Mouse (Mus musculus) forebrain, embryonic 16.5 days (tissue): ENCODE data around the gene Tmem53. TPM values are rescaled to one million over a fixed set of nuclear protein-coding genes. Genes with fewer than 3 reads are reported as not detected.

Experiments
- ATAC-seq: fragments of 200-750 bp; cut with Nextera tagmentation; 2 replicates; pipeline ENCODE4 v1.8.0; 2017; ENCODE audit warnings: mild to moderate bottlenecking, moderate library complexity
- H3K27ac ChIP-seq: fragments of 300-500 bp; sonication (generic); 2 replicates; pipeline ENCODE4 v1.5.1; 2014; ENCODE audit warnings: low read length, control low read depth
- H3K27me3 ChIP-seq: fragments of 300-500 bp; sonication (generic); replicated peaks from 2 replicates; pipeline ENCODE4 v1.6.1; 2014; ENCODE audit warnings: low read length; ENCODE audit not compliant: control insufficient read depth, insufficient read depth
- H3K36me3 ChIP-seq: fragments of 300-500 bp; sonication (generic); 2 replicates; pipeline ENCODE4 v1.6.1; 2014; ENCODE audit not compliant: control insufficient read depth, insufficient read depth
- H3K4me1 ChIP-seq: fragments of 300-500 bp; sonication (generic); replicated peaks from 2 replicates; pipeline ENCODE4 v1.6.1; 2014; ENCODE audit warnings: low read length; ENCODE audit not compliant: control insufficient read depth, insufficient read depth
- H3K4me2 ChIP-seq: fragments of 300-500 bp; sonication (generic); 2 replicates; pipeline ENCODE4 v1.6.1; 2014; ENCODE audit warnings: mild to moderate bottlenecking, low read length, control low read depth
- H3K4me3 ChIP-seq: fragments of 300-500 bp; sonication (generic); replicated peaks from 2 replicates; pipeline ENCODE4 v1.5.1; 2014; ENCODE audit warnings: mild to moderate bottlenecking, low read length, control low read depth
- H3K9ac ChIP-seq: fragments of 300-500 bp; sonication (generic); replicated peaks from 2 replicates; pipeline ENCODE4 v1.6.1; 2014; ENCODE audit warnings: low read depth, low read length, control low read depth
- H3K9me3 ChIP-seq: fragments of 300-500 bp; sonication (generic); 2 replicates; pipeline ENCODE4 v1.6.1; 2016; ENCODE audit warnings: low read length; ENCODE audit not compliant: control insufficient read depth
- WGBS: fragments of 180-500 bp; shearing (Covaris S2); extraction: QIAGEN DNeasy Blood & Tissue Kit; methylation state at CpG from one replicate; pipeline ENCODE4 v1.1.7; 2014; 5-methylcytosine and 5-hydroxymethylcytosine counted together
- polyA plus RNA-seq: library from polyadenylated mRNA; unstranded; fragments of >200 nt; fragmentation: Nextera tagmentation; extraction: Ambion mirVana; gene quantifications from 2 replicates; pipeline ENCODE4 v1.2.1, GENCODE M21; 2015

Gene Tmem53
- polyA plus RNA-seq, 1 experiment from 2014 or later: 5.3 TPM

DNA sequence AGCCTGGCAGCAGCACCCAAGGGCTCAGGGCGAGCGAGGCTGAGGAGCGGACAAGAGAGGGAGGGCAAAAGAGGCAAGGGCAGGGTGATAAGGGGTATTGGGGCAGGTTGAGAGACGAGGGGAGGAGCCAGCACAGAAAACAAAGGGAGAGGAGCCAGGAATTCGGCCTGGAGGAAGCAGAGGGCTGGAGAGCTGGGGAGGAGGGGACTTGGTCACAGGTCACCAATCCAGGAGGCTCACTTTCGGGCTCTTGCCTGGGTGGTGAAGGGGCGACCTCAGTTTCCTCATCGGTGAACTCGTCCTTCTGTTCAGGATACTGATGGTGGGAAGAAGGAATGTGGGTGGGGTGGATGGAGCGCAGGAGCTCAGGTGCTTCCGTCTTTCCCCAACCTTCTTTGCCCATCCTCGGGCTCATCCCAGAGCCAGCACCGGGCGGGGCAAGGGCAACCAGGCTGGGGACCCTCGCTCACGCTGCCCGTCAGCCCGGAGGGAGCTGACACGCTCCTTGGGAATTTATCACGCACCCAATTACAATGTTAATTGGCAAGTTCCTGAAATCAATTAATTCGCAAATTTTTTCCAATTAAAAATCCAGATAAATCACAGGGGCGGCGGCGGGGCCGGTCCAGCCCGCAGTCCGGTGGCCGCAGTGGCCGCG lies 52.0 kb downstream of the Tmem53 start:
- WGBS: 6% methylated on average over 30 of the region's 30 CpGs
- Histone ChIP-seq H3K9ac (peak overlapping the region; percentile 47), H3K4me1 (peaks cover 9% of the 10 kb centered on the region), H3K4me2 (peak overlapping the region; percentile 62), H3K27ac (no peak overlapping the region), H3K9me3 (no peaks in the 10 kb centered on the region), H3K4me3 (peak overlapping the region; percentile 42), H3K27me3 (peaks cover 28% of the 10 kb centered on the region), H3K36me3 (no peaks in the 10 kb centered on the region)
- 0 out of 2 replicates have a peak, but pooled peaks have one; percentile 20 for ATAC-seq

DNA sequence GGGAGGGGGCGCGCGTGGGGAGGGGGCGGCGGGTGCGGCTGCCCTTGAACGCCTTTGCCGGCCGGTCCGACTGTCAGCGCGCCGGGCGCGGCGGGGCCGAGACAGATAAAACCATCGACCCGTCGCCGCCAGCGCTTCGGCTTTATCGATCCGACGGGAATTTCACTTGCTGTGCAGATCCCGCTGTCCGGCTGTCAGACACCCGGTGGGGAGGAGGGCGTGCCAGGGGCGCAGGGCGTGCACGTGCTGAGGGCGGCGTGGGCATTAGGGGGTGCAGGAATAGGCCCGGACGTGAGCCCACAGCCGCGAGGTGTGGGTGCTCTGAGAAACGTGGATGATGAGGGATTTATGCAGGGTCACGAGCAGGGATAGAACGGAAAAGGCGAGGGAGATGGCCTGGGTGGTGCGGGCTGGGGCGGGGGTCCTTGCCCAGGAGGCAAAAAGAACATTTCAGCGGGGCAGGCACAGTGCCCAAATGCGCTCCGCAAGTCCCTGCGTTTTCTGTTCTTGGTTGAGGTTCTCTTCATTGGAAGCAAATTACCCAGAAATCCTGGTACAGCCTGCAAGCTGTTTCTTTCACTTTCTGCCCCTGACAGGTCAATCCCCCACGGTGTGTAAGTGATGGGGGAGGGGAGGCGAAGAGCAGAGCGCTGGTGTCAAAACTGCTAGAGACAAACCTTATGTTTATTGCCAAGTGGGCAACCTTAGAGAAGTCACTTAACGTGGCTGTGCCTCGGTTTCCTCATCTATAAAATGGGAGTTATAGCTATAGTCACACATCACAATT lies 52.7 kb downstream of the Tmem53 start:
- peak overlapping the region; percentile 62 for H3K4me2 ChIP-seq
- no peak for ATAC-seq
- H3K4me1 ChIP-seq: peaks cover 9% of the 10 kb centered on the region
- WGBS: 3% methylated on average over 54 of the region's 54 CpGs
- H3K27me3 ChIP-seq: peaks cover 28% of the 10 kb centered on the region
- H3K9ac ChIP-seq: peak overlapping the region; percentile 47
- no peak overlapping the region for H3K27ac ChIP-seq
- H3K36me3 ChIP-seq: no peaks in the 10 kb centered on the region
- no peaks in the 10 kb centered on the region for H3K9me3 ChIP-seq
- peak overlapping the region; percentile 42 for H3K4me3 ChIP-seq

DNA sequence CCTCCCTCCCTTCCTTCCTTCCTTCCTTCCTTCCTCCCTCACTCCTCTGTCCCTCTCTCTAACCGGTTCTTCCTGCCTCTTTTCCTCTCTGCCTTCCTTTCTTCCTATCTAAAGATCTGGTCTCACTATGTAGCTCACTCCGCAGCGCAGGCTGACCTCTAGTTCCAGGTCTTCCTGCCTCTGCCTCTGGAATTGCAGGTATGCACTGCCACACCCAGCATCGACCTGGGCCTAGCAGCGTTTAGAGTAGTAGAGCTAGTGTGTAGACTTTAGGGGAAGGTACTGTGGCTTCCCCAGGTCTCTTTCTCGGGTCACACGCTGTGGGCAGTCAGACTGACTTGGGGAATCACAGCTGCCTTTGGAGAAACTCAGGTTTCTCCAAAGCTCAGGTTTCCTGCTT lies 53.7 kb downstream of the Tmem53 start:
- no peak overlapping the region for H3K9ac ChIP-seq
- H3K27me3 ChIP-seq: peaks cover 28% of the 10 kb centered on the region
- no peak for ATAC-seq
- H3K36me3 ChIP-seq: no peaks in the 10 kb centered on the region
- H3K4me2 ChIP-seq: no peak overlapping the region
- H3K4me1 ChIP-seq: peaks cover 9% of the 10 kb centered on the region
- no peak overlapping the region for H3K4me3 ChIP-seq
- WGBS: 73% methylated on average over 6 of the region's 7 CpGs
- no peaks in the 10 kb centered on the region for H3K9me3 ChIP-seq
- H3K27ac ChIP-seq: no peak overlapping the region

DNA sequence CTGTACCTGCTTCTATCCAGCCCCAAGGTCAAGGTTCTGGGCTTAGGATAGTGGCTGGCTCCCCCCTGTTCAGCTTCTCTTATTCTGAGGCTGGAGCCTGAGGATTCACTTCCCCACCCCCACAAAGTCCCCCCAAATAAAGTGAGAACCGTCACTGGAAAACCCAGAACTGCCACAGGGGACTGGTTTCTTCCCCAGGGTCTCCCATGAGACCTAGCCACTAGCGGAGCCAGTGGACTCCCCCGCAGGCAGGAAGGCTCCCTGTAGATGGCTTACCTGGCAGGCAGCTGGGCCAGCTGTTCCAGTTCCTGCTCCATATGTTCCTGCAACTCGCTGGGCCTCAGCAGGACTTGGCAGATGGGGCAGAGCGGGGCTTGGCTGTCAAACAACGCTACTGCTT lies 55.5 kb downstream of the Tmem53 start:
- H3K36me3 ChIP-seq: no peaks in the 10 kb centered on the region
- H3K4me3 ChIP-seq: no peak overlapping the region
- no peak overlapping the region for H3K27ac ChIP-seq
- H3K9me3 ChIP-seq: no peaks in the 10 kb centered on the region
- peaks cover 24% of the 10 kb centered on the region for H3K27me3 ChIP-seq
- WGBS: 61% methylated on average over 6 of the region's 6 CpGs
- peaks cover 9% of the 10 kb centered on the region for H3K4me1 ChIP-seq
- no peak for ATAC-seq
- H3K4me2 ChIP-seq: no peak overlapping the region
- H3K9ac ChIP-seq: no peak overlapping the region

DNA sequence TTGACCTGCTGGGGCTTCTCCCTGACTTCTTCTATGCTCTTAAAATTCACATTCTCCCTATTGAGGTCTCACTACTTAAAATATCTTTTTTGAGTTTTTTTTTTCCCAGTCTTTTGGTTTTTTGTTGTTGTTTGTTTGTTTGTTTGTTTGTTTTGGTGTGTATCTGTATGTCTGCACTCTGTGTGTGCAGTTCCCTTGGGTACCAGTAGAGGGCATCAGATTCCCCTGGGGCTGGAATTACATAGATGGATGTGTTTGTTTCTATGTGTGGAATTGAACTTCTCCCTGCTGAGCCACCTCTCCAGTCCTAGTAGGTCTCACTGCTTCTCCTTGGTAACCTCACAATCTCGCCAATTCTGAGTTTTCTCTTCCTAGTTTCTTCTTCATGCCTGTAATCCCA lies 57.7 kb downstream of the Tmem53 start:
- H3K4me3 ChIP-seq: no peak overlapping the region
- peaks cover 17% of the 10 kb centered on the region for H3K27me3 ChIP-seq
- H3K9ac ChIP-seq: no peak overlapping the region
- H3K9me3 ChIP-seq: no peaks in the 10 kb centered on the region
- WGBS: 87% methylated on average over 1 of the region's 1 CpGs
- peaks cover 2% of the 10 kb centered on the region for H3K4me1 ChIP-seq
- no peak overlapping the region for H3K27ac ChIP-seq
- no peaks in the 10 kb centered on the region for H3K36me3 ChIP-seq
- H3K4me2 ChIP-seq: no peak overlapping the region
- no peak for ATAC-seq

DNA sequence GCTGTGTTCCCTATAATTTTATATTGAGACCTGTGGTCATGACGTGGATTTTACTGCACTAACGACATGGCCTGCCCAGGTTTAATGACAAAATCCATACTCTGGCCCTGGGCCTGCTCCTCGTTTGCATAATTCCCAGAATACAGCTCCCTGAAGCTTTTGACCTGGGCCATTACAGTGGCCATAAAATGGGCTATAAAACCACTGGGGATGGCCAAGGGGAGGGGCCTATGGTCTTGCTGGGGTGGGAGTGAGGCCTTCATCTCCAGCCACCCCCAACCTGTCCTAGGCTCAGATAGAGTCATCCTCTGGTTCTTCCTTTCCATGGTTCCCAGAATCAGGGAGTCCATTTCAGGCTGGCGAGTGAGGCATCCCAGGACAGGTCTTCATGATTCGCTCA lies 60.1 kb downstream of the Tmem53 start:
- H3K9me3 ChIP-seq: no peaks in the 10 kb centered on the region
- no peak overlapping the region for H3K4me2 ChIP-seq
- no peak overlapping the region for H3K9ac ChIP-seq
- H3K36me3 ChIP-seq: no peaks in the 10 kb centered on the region
- ATAC-seq: no peak
- no peak overlapping the region for H3K27ac ChIP-seq
- H3K4me3 ChIP-seq: no peak overlapping the region
- peaks cover 12% of the 10 kb centered on the region for H3K27me3 ChIP-seq
- 41% methylated on average over 5 of the region's 5 CpGs for WGBS
- peaks cover under 1% of the 10 kb centered on the region; the same call in 1 of the 2 replicates for H3K4me1 ChIP-seq

DNA sequence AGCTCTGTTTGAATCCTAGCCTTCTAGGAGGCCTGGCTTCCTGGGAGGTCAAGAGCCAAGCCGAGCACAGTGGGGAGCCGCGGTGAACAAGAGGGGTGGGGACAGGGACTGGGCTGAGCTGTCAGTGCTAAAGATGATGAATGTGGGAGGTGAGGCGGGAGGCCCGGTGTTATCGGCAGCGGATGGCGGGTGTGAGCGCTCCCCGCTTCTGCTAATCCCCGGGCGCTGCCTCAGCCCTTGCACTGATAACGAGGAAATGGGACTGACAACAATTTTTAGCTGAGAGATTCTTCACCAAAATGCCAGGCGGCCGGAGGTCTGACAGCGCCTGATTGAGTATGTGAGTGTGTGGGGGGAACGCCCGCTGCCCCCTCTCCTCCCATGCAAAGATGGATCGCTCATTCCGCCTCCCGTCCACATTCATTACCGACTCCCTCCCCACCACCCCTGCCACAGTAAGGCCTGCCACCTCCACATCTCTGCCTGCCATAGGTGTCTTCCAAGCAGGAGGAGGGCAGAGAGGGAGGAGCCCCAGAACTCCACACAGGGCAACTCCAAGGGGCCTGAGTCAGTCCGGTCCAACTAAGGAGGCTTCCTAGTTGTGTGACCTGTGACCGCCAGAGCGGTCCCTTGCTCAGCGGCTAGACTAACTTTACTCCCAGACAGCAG lies 60.8 kb downstream of the Tmem53 start:
- Histone ChIP-seq H3K9me3 (no peaks in the 10 kb centered on the region), H3K4me1 (peaks cover 7% of the 10 kb centered on the region; the same call in 1 of the 2 replicates), H3K27me3 (peaks cover 12% of the 10 kb centered on the region), H3K4me3 (no peak overlapping the region), H3K36me3 (no peaks in the 10 kb centered on the region), H3K27ac (no peak overlapping the region), H3K9ac (no peak overlapping the region), H3K4me2 (0 out of 2 replicates have a peak overlapping the region, but pooled peaks have one; percentile 2)
- WGBS: 12% methylated on average over 26 of the region's 26 CpGs
- ATAC-seq: no peak

DNA sequence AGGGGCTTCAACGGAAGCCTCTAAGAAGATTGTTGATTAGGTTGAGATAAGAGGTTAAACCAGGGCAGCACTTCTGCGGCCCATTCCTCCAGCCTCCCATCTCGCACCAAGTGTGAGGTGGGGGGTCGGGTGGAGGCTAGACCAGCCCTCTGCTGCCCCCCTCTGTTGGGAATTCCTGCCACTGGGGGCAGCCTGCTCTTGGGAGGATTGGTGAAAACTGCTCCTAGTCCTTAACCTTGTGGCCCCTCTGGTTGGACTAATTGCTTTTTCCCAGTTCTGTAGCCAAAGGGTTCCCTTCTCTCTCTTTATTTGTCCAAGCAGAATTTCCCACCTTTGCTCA lies 61.3 kb downstream of the Tmem53 start:
- Histone ChIP-seq H3K9me3 (no peaks in the 10 kb centered on the region), H3K4me2 (no peak overlapping the region), H3K4me3 (no peak overlapping the region), H3K4me1 (peaks cover 12% of the 10 kb centered on the region), H3K9ac (no peak overlapping the region), H3K36me3 (no peaks in the 10 kb centered on the region), H3K27ac (no peak overlapping the region), H3K27me3 (peaks cover 12% of the 10 kb centered on the region)
- no peak for ATAC-seq
- 1% methylated on average over 4 of the region's 4 CpGs for WGBS

DNA sequence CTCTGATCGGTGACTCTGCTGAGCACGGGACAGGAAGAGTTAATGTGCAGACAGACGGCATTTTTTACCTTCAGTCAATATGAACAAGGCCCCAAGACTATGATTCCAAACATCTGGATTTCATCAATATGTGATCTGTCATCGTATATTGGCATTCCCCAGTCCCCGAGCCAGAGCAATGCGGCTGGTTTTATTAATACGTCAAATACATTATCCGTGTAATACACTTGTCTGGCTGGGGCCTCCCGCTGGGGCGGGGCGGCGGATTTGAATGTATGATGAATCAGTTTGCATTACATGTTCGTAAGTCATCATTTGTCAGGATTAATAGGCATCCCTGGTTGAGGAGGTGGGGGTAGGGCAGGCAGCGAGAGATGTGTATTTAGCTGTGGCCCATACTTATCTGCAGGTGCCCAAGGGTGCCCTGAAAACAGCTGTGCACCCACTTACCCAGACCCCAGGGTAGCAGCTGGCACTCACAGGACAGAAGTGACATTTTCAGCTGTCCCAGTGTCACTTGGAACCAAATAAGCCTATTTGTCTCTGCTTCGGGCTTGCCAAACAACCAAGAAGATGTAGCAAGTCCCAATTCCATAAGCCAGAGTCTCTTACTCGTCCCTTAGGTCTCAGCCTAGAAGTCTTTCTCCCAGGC lies 63.2 kb downstream of the Tmem53 start:
- Histone ChIP-seq H3K27ac (no peak overlapping the region), H3K4me2 (no peak overlapping the region), H3K4me3 (no peak overlapping the region), H3K9me3 (no peaks in the 10 kb centered on the region), H3K27me3 (peaks cover 12% of the 10 kb centered on the region), H3K4me1 (peaks cover 13% of the 10 kb centered on the region), H3K9ac (no peak overlapping the region), H3K36me3 (no peaks in the 10 kb centered on the region)
- 78% methylated on average over 16 of the region's 16 CpGs for WGBS
- ATAC-seq: no peak
